Mouse (Mus musculus) cerebellum, postnatal 10 days (tissue): Measurements from ENCODE around the gene 1810037I17Rik.
"Not testable (repeated sequence)": the region's sequence is repeated elsewhere in the genome, so short reads cannot be mapped to it uniquely, and the experiment has no call there.

Experiments
- DNase-seq, 2 experiments: peaks; one replicate each; pipeline ENCODE4 v3.0.0; 2021; ENCODE audit warnings: mixed read lengths in 2 of 2

1810037I17Rik gene

DNA sequence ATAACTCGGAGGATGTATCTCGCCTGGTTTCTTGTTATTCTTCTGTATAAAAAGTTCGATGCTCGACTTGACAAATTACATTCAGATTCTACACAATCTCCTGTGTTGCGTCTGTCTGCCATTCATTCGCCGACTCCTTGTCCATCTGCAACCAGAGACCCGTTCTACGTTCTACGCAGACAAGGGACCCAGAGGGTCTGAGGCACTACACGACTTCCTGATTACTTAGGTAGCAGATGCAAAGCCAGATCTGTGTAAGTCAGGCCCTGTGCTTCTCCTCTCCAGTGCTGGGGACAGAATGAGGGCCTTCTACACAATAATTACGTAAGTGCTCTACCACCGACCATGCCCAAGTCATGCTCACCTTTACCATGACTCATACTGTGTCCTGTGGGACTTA, 13.2 kb downstream of the 1810037I17Rik start:
- not testable (repeated sequence) for DNase-seq

DNA sequence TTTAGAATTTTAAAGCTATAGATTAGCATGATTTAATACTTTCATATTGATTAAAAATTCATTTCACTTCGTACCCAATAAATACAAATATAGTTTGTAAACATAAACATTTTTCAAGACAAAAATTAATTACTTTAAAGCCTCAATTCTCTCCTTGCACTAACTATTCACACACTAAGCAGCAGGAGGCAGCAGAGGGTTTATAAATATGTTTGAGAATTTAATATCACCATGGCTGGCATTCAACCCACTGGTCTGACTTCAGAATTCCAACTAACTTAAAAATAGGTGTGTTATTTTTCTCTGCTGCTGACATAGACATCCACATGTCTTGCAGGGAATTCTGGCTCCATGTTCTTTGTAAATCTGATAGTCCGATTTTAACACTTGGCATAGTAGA, 15.2 kb downstream of the 1810037I17Rik start:
- DNase-seq, result peak; percentile 60 to 67

DNA sequence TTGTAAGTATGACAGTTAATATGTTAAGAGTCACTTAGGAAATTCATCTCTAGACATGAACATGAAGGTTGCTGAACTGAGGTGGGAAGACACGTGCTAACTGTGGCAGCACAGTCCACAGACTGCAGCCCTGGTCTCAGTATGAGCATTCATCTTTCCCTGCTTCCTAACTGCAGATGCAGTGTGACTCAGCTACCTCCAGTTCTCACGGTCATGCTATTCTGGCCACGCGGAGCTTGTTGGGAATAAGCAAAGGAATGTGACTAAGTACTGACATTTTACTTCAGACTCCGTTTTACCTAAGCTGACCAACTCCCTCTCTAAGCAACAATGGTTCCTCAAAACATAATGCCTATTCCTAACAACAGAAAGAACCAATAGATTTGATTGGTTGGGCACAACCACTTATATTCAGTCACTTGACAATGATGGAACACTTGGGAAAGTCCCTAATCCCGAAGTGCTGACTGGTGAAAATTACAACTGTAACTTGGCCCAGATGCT, 19.4 kb downstream of the 1810037I17Rik start:
- DNase-seq, result no peak

DNA sequence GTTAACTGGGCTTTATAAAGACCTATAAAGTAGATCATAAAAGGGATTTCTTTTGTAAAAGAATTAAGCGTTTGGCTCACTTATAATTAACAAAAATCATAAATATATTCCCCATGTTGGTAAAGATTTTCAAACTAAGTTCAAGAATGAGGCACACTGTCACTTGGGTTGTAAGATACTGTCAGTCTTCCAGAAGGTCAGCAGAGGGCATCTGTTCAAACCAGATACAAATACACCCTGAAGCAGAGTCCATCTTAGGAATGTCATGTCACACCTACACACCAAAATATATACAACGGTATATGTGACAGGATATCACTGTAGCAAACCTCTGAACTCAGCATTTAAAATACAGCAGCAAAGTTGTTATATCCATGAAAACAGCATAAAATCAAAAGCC, 26.1 kb downstream of the 1810037I17Rik start:
- DNase-seq, result no peak

DNA sequence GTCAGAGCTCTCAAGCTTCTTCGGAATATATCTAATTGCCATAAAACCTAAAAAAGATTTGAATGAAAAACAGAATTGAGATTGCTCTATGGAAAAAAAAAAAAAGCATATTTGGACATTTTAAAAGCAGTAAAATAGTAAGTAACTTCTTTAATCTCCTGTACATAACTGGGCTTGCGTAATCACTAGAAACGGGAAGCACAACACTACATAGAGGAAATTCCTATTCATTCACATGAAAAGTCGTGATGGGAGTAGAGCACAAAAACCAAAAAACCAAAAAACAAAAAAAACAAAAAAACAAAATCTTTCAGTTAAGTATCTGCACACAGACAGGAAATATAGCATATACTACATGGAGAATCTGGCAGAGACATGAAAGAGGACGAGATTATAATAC, 40.3 kb downstream of the 1810037I17Rik start:
- DNase-seq, result no peak

DNA sequence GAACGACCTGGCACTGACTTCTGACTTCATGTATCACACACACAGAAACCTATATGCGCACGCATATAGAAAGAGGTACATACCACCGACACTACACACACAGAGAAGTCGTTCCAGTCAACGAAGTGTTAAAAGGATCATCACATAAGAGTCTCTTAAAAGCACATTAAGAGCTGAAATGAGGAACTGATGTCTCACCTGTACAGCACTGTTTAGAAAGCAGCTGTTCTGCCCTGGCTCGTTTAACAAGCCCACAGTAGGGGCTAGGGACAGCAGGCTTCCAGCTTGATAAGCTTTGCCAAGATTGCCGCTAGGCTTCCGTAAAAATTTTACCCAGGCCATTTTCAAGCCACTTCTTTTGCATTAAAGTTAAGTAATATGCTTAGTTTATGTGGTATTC, 44.4 kb downstream of the 1810037I17Rik start:
- no peak for DNase-seq

DNA sequence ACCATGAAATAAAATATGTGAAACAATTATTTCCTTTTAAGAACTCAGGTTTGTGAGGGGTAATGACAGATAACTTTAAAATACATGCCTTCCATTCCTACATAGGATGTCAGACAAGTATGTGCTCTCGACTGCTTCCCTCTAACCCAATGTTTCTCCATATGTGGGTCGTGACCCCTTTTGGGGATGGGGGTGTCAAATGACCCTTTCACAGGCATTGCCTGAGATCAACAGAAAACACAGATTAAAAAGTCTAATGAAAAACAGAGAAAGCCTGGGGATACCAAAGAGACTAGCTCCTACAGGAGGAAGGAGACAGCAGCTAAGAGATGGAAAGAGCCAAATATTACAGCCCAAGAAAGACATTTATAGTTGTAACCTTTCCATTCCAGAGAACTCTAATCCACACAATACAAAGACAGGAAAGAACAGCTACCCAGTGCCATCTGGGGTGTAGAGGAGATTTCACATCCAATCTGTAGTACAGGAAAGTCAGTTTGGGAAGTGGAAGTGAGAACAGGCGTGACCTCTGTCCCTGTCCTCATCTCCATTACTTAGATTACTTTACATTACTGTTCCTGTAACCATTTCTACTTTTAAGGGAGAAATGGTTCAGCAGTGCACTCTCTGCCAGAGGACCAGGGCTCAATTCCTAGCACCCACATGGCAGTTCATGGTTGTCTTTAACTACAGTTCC, 48.3 kb downstream of the 1810037I17Rik start:
- DNase-seq, result no peak

DNA sequence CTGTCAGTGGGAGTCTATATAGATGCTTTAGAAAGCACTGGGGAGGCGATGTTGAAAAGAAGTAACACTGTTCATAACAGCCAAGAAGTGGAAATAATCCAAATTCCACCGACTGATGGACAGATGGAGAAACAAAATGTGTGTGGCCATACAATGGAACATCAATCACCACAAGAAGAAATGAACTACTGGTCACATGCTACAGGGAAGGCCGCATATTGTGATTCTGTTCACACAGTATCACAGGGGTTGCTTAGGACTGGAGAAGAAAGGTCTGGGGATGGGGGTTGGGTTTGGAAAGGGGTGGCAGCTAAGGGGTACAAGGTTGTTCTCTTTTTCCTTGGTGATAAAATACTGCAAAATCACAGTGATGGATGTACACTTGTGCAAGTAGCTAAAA, 50.8 kb downstream of the 1810037I17Rik start:
- DNase-seq, result no peak

DNA sequence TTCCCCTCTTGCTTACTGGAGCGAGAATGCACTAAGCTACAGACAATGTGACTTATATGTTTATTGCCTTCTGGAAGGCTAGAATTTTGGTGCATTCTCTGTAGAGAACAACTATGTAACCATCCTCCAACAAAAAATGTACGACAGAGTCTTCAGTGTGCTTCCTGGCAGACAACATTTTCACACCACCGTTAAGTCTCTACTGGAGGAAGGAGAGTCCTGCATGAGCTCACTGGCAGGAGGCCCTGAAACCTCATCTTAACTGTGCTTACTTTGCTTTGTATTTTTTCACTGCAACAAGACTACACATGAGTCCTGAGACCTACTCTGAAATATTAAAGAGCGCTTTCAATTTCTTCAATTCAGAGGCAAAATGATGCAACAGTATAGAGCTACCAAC, 51.4 kb downstream of the 1810037I17Rik start:
- no peak for DNase-seq
